Mouse (Mus musculus) embryo, embryonic 11 days (tissue): ENCODE data around the gene Rph3a.
A peak's percentile ranks its signal among the peaks of the same experiment; 100 is the strongest.
"Not testable (repeated sequence)": the region's sequence is repeated elsewhere in the genome, so short reads cannot be mapped to it uniquely, and the experiment has no call there.

Experiments
- DNase-seq: peaks from one replicate; pipeline ENCODE4 v3.0.0-alpha.2; 2015

The Rph3a gene

GRCm38 (mm10) chr5:120972278-120972677 is 37.6 kb downstream of the Rph3a start:
- DNase-seq = no peak

DNA sequence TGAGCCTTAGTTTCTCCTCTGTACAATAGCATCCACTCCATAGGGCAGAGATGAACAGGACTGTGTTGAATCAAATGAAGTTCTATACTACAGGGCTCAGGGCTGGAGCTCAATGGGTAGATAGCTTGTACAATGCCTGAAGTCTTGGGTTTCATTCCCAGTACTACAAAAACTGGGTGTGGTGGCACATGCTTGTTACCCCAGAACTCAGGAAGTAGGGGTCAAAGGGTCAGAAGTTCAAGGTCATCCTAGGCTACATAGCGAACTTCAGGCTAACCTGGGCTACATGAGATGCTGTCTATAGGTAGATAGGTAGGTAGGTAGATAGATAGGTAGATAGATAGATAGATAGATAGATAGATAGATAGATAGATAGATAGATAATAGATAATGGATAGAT is 38.6 kb downstream of the Rph3a start:
- DNase-seq = no peak

DNA sequence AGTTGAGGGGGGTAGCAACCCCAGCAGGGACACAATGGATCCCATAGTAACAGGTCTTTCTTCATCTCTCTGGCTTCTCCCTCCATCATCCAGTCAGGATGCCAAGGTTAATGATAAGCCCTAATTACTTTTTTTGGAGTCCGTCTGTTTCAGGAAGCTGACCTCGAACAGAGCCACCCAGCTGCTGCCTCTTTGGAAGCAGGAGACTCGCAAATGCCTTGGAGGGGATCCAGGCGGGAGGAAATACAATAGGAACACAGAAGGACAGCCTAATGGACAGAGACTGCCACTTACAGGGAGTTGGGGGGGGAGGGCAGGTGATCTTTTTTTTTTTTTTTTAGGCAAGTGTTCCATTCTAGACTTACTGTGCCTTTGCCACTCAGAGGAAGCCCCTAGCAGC is 40.2 kb downstream of the Rph3a start:
- no peak for DNase-seq

- no peak for DNase-seq
Measured at GRCm38 (mm10) chr5:120968799-120969198, 41.1 kb downstream of the Rph3a start.

DNA sequence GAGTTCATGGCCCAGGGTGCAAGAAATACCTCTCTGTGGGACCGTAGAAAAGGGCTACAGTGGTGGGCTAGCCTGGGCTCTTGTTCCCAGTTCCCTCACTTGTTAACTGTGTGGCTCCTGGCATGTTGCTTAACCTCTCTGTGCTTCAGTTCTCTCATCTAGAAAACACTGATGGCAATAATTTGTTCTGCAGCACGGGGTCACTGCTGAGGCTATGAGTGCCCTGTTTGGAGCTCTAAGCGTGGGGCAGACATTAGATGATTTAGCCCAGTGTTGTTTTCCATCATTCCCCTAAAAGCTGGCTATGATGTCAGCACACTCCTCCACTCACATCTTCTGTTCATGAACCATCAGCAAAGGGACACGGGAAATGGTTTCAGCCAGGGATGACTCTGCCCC is 41.8 kb downstream of the Rph3a start:
- no peak for DNase-seq

DNA sequence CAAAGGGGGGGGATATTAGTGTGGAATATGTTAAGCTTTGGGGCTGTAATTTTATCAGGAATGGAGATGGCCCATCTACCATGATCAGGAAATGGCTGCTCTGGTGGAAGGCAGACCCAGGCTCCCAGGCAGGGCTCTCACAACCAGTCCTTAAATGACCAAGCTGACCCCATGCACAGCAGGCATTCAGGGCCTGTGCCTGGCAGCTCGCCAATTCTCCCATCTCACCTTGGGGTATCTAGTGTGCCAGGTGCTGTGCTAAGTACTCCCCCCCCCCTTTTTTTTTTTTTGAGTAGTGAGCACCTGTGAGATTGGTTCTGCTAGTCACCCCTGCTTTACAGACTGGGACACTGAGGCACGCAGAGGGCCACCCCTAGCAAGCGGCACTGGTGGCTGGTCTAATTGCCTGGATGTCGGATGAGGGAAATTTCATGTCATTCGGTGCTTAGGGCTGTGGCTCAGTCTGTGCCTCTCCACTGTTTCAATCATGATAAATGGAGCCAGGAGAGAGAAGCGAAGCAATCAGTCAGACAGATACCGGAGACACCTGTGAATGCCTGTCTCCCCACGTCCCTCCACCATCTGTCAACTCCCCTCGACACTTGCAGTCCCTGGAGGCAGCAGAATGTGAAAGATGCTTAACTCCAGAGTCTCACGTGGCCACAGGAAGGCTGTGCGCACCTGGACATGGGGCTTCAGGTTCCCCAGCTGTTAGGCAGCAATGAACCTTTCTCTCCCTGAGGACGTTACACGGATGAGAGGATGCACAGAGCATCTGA is 42.3 kb downstream of the Rph3a start:
- DNase-seq = no peak

DNA sequence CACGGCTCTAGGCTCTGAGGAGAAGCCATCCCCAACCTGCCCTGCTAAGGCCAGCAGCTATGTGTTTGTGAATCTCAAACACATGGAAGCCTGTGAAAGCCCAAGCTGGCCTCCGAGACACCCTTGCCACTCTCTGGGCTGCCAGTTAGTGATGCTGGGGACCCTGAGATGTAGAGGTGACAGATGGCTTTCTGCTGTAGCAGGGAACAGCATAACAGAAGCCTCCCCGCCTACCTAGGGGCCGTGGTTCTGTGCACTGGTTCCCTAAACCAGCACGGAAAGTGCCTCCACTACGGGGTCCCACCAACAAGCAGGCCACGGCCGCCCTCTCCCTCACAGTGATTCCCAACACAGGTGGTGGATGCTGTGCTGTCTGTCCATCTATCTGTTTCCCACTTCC is 43.0 kb downstream of the Rph3a start:
- DNase-seq = no peak

DNA sequence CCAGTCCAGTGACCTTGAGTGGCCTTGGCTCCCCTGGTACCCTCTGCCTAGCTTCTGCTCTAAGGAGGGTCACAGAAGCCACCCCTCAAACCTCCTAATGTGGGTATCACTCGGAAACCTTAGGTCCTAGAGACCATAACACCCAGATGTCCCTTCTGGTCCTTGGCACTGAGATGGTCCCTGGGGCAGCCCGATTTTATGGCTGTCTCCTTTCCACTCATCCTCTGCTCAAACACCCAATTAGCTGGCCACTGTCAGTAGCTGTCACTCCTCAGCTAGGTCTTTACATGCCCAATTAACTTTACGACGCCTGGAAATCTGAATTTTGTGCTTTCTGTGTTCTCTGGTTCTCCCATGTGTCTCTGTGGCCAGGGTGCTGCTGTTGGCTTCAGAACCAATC is 43.7 kb downstream of the Rph3a start:
- DNase-seq = no peak

- DNase-seq = peak; percentile 43
Measured at GRCm38 (mm10) chr5:120961004-120961403, 48.9 kb downstream of the Rph3a start.

- peak; percentile 51 for DNase-seq
Measured at GRCm38 (mm10) chr5:120953974-120954373, 55.9 kb downstream of the Rph3a start.

DNA sequence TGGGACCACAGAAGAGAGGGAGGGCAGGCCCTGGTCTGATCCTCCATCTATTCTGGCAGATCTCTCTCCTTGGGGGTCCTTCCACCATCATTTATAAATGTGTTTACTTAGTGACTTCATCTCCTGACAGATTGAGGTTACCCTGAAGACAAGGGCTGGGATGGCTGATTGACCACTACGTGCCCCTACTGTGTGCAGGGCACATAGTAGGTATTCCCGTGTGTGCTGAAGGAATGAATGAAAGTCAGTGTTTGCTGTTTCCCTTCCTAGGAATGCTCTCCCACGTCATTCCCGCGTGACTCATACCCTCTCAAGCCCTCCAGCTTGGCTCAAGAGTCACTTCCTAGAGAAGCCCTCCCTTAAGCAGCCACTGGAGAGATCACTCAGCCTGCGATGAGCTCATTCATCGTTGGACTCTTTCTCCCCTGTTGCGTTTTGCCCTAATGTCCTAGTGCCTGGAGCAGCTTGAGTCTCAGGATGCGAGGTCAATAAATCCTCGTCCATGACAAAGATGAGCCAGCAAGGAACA is 57.6 kb downstream of the Rph3a start:
- no peak for DNase-seq

DNA sequence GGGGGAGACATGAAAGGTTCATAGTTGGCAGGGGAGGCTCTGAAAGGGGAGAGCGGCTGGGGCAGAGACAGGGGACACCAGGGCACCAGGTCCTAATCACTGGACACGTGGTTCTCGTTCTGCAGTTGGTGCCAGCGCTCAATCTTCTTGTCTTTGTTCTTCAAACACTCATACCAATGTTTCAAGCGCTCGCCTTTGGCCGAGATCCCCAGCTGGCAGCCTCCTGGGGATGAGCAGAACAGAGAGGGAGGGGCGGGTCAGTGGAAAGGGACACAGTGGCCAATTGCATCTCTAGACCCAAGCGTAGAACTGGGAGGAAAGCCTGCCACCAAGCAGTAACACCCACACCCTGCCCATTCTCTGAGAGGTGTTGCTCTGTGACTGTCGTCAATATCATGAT is 67.8 kb downstream of the Rph3a start:
- no peak for DNase-seq

DNA sequence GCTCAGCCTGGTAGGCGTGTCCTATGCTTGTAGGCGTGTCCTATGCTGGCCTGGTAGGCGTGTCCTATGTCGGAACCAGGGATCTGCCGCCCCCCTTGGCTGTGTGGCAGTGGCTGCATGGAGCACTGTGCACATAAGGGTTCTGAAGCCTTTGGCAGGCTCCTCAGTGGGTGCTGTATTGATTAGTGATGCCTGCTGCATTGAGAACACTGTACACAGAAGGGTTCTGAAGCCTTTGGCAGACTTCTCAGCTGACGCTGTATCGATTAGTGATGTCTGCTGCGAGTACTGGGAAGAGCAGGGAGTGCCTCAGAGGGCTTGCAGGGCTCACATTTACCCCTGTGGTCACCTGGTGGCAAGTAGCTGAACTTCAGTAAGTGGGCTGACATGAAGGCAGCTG is 71.3 kb downstream of the Rph3a start:
- no peak for DNase-seq

GRCm38 (mm10) chr5:120937841-120938240 is 72.1 kb downstream of the Rph3a start:
- DNase-seq = no peak

DNA sequence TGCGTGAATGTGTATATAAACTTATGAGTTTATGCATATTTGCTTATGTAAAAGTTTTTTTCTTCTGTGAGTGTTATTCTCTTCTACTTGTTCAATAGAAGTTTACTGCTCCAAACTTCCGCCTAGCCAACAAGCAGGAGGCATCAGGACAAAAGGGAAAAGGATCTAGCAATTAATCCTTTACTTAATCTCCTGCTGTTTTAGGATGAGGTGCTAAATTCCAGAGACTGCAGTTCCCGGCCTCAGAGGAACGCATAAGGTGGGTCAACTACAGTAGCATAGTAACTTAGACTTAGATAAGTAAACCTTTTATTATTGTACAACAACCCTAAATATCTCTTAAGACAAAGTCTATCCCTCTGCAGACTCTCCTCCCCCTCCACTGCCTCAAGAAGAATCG is 75.9 kb downstream of the Rph3a start:
- no peak for DNase-seq

DNA sequence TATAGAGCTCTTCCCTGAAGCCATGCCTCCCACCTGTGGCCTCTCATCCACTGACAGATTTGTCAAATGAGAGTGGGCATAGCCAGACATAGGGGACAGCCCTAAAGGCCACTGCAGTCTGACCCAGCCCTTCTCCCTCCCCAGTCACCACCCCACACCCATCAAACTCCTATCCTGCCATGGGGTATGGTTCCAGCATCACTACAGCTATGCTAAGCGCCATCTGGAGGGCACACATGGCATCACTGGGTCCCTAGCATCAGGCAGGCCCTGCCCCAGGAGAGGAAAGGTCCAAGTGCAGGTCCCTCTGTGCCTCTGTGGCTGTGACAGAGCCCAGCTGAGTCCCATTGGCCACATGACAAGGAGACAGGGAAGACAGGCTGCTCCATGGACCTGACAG is 82.9 kb downstream of the Rph3a start:
- peak; percentile 15 for DNase-seq

DNA sequence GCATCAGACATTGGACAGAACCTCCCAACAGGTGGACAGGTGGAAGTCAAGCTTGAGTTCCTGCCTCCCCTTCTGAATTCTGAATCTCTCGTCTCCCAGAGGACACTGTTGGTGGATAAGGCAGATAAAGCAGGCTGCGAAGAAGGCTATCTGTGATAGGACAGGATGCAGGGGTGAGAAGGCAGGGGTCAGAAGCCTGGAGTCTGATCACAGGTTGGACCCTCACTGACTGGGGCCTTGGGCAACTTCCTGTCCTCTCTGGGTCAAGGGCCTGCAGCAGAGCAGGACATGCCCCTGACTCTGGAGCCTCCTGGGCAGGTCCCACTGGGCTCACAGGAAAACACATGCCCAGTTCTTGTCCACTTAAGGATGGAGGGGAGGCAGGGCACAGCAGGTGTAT is 83.6 kb downstream of the Rph3a start:
- not testable (repeated sequence) for DNase-seq

- DNase-seq = not testable (repeated sequence)
Measured at GRCm38 (mm10) chr5:120924520-120924919, 85.4 kb downstream of the Rph3a start.

DNA sequence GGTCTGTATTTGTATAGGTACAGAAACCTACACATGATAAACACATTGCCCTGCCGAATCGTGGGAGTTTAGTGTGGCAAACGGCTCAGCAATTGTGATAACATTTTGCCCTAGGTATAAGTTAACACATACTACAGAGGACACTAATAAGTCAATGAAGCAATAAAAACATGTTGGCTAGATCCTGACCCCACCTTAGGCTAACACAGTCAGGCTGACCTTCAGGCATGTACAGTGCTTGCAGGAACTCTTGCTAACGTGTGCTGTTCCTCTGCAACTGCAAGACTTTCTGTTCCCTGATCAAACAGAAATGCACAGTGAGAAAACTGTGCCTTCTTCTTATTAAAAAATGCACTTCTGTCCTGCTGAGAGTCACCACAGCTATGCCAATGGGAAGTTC is 85.9 kb downstream of the Rph3a start:
- no peak for DNase-seq

DNA sequence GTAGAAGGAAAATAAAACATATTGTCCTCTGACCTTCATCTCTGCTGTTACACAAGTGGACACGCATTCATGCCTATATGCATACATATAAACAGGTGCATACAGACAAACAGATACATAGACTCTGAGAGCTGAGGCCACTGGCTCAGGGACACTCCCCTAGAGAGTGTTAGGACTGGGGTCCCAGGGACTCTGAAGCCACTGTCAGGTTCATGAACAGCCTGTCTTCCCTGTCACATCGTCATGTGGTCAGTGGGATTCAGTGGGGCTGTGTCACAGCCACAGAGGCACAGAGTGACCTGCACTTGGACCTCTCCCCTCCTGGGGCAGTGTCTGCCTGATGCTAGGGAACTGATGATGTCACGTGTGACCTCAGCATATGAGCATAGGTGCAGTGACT is 89.6 kb downstream of the Rph3a start:
- no peak for DNase-seq

GRCm38 (mm10) chr5:120919156-120919935 is 90.5 kb downstream of the Rph3a start:
- not testable (repeated sequence) for DNase-seq

GRCm38 (mm10) chr5:120914204-120914603 is 95.7 kb downstream of the Rph3a start, which contains the start of gene Oas1d:
TSS of gene Oas1d (plus strand) at chr5:120914536.
- DNase-seq = not testable (repeated sequence)

- DNase-seq = no peak
Measured at GRCm38 (mm10) chr5:120908196-120908920, 101.5 kb downstream of the Rph3a start.
